Mouse (Mus musculus): Measurements from ENCODE around the gene Plcxd1.
"Not testable (repeated sequence)": the region's sequence is repeated elsewhere in the genome, so short reads cannot be mapped to it uniquely, and the experiment has no call there.

The Plcxd1 gene

DNA sequence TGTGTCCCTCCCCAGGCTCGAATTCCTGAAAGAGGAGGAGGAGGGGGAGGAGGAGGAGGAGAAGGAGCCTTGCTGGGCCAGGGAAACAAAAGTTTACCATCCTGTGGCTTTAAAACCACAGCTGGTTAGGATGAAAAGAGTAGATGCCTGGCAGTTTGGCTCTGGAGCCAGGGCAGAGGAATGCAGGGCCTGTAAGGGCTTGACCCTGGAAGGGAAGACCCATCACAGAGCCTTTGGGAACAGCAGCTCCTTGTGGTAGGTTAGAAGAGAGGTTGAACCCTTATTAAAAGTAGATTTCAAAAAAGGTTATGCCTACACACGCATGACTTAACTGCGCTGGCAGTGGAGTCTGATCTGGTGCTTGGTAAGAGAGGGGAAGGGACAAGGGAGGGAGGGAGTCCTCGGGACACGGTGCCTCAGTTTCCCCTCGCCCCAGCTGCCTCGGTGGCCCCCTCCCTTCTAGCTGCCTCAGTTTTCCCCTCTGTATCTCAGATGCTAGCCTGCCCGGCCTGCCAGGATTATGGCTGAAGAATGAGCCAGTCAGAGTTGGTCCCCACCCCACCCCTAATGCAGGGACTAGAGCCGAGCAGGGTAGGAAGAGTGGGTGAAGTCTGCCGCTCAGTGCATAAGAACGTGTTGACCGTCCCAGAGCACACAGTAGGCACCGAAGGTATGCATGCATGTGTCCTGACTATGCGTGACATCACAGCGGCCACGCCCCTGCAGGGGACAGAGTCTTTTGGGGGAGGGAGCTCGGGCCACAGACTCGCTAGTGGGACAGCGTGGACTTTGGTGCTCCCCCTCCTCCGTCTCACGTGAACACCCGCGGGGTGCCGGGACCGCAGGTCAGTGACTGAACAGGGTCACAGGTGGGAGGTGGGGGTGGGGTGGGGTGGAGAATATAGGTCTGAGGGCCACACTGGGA lies at the start of gene Plcxd1:
Gene Plcxd1 (plus strand): TSS at position 314 of the 925 bp plus-strand sequence.
- DNase-seq (ENCODE audit: low spot score in 2 of 2), result no peak

- peak; percentile 44 to 70 for DNase-seq (ENCODE audit: low spot score in 2 of 2)
Measured at GRCm38 (mm10) chr5:110057637-110058408, 41.9 kb upstream of the Plcxd1 start.

DNA sequence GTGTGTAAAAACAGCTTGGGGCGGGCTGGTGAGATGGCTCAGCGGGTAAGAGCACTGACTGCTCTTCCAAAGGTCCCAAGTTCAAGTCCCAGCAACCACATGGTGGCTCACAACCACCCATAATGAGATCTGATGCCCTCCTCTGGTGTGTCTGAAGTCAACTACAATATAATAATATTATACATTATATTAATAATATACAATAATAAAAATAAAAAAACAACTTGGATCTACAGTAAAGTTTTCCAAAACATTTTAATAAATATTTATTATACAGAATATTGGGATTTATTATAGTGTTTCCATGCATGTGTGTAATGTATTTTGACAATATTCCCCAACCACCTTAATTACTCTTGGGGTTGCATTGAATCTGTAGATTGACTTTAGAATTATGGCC lies 27.4 kb upstream of the Plcxd1 start, which contains the start of gene Gm17655:
Gene Gm17655 (minus strand): TSS at position 101 of the 400 bp plus-strand sequence.
- DNase-seq (ENCODE audit: low spot score in 2 of 2), result not testable (repeated sequence)

GRCm38 (mm10) chr5:110082961-110083360 lies 16.8 kb upstream of the Plcxd1 start:
- no peak for DNase-seq (ENCODE audit: low spot score in 2 of 2)

GRCm38 (mm10) chr5:110086161-110086866 lies 13.5 kb upstream of the Plcxd1 start:
- no peak for DNase-seq (ENCODE audit: low spot score in 2 of 2)

- no peak for DNase-seq (ENCODE audit: low spot score in 2 of 2)
Measured at GRCm38 (mm10) chr5:110091546-110091945, 8.2 kb upstream of the Plcxd1 start.

- peak in 1 of 2 experiments; percentile 76 for DNase-seq (ENCODE audit: low spot score in 2 of 2)
Measured at GRCm38 (mm10) chr5:110094030-110094846, 5.5 kb upstream of the Plcxd1 start, which contains the start of gene Gm35315. Gene Gm35315 (minus strand): TSS chr5:110094420.

DNA sequence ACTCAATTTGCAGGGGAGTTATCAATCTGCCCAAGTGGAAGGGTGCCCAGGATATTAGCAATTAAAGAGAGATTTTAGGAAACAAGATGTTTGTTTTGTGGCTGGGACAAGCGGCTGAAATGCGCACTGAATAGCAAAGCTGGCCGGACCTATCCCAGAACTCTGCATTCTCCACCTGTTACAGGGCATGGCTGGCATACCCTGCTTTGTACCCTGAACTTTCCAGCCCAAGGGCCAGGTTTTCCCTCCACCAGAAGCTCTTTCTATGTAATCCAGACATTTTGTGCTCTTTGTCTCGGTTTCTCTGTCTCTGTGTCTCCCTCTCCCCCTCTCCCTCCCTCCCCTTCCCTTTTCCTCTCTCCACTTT lies 4.9 kb upstream of the Plcxd1 start:
- DNase-seq (ENCODE audit: low spot score in 2 of 2), result no peak

- DNase-seq (ENCODE audit: low spot score in 2 of 2), result no peak
Measured at GRCm38 (mm10) chr5:110098991-110099477, 735 bp upstream of the Plcxd1 start.

GRCm38 (mm10) chr5:110100921-110101631 lies 1.3 kb downstream of the Plcxd1 start:
- peak in 1 of 2 experiments; percentile 39 for DNase-seq (ENCODE audit: low spot score in 2 of 2)

- peak in 1 of 2 experiments; percentile 54 for DNase-seq (ENCODE audit: low spot score in 2 of 2)
Measured at GRCm38 (mm10) chr5:110101716-110102347, 2.1 kb downstream of the Plcxd1 start.

DNA sequence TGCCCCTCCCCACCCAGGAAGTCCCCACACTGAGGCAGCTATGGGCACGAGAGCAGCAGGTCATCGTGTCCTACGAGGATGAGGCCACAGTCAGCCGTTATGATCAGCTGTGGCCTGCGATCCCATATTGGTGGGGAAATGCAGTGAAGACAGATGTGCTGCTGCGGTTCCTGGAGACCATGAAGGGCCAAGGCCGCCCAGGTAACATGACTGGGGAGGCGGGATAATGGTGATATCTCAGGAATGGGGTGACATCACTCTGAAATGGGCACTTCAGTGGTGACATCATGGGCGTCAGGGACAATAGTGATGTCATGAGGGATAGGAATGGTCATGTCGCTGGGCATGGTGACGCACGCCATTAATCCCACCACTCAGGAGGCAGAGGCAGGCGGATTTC lies 2.7 kb downstream of the Plcxd1 start:
- no peak for DNase-seq (ENCODE audit: low spot score in 2 of 2)

GRCm38 (mm10) chr5:110102853-110103625 lies 3.3 kb downstream of the Plcxd1 start:
- no peak for DNase-seq (ENCODE audit: low spot score in 2 of 2)

- no peak for DNase-seq (ENCODE audit: low spot score in 2 of 2)
Measured at GRCm38 (mm10) chr5:110103901-110104615, 4.3 kb downstream of the Plcxd1 start.

GRCm38 (mm10) chr5:110104616-110105380 lies 5.0 kb downstream of the Plcxd1 start:
- peak in 1 of 2 experiments; percentile 6 for DNase-seq (ENCODE audit: low spot score in 2 of 2)

DNA sequence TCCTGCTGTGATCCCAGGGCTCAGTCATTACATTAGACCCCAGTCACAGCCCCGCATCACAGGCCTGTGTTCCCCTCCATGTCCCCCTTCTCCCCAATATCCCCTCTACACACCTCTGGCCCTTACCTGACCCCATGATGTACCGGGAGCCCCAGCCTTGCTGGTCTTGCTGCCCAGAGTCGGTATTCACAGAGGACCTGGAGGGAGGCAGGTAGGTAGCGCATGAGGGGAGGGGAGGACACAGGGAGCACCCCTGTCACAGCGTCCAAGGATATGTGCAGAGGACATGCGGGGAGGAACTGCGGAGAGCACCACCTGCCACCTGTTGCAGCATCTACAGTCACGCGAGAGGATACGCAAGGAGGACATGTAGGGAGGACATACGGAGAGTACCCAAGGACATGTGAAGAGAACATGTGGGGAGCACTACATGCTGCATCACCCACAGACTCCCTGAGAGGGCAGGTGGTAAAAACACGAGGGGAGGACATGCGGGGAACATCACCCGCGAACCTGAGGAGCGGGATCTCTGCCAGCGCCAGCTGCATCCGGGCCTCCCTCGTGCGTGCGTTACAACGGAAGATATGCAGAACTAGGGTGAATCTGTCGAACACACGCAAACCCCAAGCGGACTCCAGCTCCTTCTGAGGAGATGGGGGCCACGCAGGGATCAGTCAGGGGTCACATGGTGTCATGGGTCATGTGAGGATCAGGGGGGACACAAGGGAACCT lies 6.5 kb downstream of the Plcxd1 start:
- DNase-seq (ENCODE audit: low spot score in 2 of 2), result no peak

All from cerebellum, postnatal 4 days (tissue).